Mouse (Mus musculus) embryonic fibroblast, embryonic 13.5 days (primary cell): ENCODE measurements around the gene Tada1.

Experiments
- CTCF ChIP-seq: IDR thresholded peaks from 2 replicates; pipeline ENCODE4 v1.5.1; 2011; ENCODE audit warnings: mild to moderate bottlenecking, control low read depth, low read length, moderate library complexity, borderline replicate concordance; ENCODE audit not compliant: insufficient read depth
- POLR2A ChIP-seq: IDR thresholded peaks from 2 replicates; pipeline ENCODE4 v1.6.1; 2011; ENCODE audit warnings: low read depth, mild to moderate bottlenecking, control low read depth, low read length, moderate library complexity

GRCm38 (mm10) chr1:166411541-166411940, 32.6 kb downstream of the Tada1 start:
- TF ChIP-seq CTCF (no peak), POLR2A (no peak)
